Mouse (Mus musculus): ENCODE measurements around the gene Aifm1.

The Aifm1 gene

GRCm38 (mm10) chrX:48513166-48513807, at the start of gene Aifm1:
Gene Aifm1 (minus strand): TSS chrX:48513563.
- DNase-seq (ENCODE audit: low spot score in 2 of 2) = peak; percentile 85 to 89

- DNase-seq (ENCODE audit: low spot score in 2 of 2) = peak; percentile 44 to 77
Measured at GRCm38 (mm10) chrX:48532175-48532574, 18.8 kb upstream of the Aifm1 start.

DNA sequence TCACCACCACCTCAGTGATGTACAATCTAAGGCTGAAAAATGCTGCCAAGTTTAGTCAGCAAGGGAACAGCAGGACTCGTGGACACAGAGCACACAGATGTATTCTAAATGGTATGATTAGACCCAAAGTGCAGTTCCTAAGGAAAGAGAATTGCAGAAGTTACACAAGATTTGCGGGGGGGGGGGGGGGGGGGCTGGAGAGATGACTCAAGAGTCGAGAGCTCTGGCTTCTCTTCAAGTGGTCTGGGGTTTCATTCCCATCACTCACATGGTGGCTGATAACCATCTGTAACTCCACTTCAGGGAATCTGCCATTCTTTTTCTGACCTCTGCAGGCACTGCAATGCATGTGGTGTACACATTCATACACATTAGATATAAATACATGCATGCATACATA, 13.1 kb upstream of the Aifm1 start:
- DNase-seq (ENCODE audit: low spot score in 2 of 2) = no peak

GRCm38 (mm10) chrX:48525866-48526265, 12.5 kb upstream of the Aifm1 start:
- no peak for DNase-seq (ENCODE audit: low spot score in 2 of 2)

- no peak for DNase-seq (ENCODE audit: low spot score in 2 of 2)
Measured at GRCm38 (mm10) chrX:48525332-48525731, 12.0 kb upstream of the Aifm1 start.

DNA sequence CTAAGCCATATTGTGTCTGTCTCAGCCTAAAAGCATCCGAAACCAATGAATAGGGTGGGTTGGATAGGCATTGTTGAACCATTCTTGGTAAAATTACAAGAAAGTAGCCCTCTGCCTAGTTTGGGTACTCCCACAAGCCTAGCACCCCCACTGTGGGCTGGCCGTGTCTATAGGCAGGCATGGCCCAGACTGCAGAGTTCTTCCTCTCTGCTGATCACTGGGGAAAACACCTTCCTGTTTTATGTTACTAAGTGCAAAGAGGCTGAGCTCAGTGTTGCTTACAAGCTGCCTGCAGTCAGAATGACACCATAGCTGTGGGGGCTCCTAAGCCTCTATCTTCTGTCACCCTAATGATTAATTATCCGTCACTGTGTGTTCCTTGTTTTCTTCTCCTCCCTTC, 10.1 kb upstream of the Aifm1 start:
- no peak for DNase-seq (ENCODE audit: low spot score in 2 of 2)

- no peak for DNase-seq (ENCODE audit: low spot score in 2 of 2)
Measured at GRCm38 (mm10) chrX:48521651-48522050, 8.3 kb upstream of the Aifm1 start.

GRCm38 (mm10) chrX:48519549-48520085, 6.3 kb upstream of the Aifm1 start:
- DNase-seq (ENCODE audit: low spot score in 2 of 2) = no peak

DNA sequence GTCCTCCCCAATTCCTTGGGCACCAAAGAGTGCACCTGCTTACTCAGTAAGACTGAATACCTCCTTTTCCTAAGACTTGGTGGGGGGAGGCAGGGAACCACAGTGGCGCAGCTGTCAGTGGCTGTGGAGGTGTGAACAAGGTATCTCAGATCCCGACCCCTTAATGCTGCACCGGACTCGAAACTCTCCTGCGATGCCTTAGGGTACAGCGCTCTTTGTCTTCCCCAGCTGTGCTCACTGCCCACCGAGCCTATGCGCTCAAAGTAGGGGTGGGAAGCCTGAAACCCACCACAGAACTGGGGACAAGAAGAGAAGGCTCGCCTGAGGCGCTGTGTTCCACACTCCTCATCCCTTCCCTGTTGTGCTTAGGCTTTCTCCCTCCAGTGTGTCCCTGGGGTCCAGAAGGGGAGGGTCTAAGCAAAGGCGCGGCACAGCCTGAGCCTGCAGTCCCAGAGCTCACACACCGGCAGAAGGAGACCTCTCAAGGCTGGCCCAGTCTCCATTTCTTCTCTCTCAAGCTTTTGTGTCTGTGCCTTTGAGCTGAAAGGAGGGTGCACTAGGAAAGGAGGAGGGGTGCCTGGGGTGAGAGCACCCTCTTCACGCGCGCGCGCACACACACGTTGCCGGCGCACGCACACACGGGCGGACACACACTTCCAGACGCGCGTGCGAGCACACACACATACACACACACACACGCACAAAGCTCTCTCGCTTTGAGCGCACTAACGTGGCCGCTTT, 5.6 kb upstream of the Aifm1 start, which contains the start of gene Rab33a:
Gene Rab33a, plus strand, starts transcription at position 478 of the 741 bp plus-strand sequence.
- DNase-seq (ENCODE audit: low spot score in 2 of 2) = no peak

- DNase-seq (ENCODE audit: low spot score in 2 of 2) = no peak
Measured at GRCm38 (mm10) chrX:48518211-48518807, 4.9 kb upstream of the Aifm1 start.

GRCm38 (mm10) chrX:48513824-48514223, 461 bp upstream of the Aifm1 start:
- DNase-seq (ENCODE audit: low spot score in 2 of 2) = no peak

DNA sequence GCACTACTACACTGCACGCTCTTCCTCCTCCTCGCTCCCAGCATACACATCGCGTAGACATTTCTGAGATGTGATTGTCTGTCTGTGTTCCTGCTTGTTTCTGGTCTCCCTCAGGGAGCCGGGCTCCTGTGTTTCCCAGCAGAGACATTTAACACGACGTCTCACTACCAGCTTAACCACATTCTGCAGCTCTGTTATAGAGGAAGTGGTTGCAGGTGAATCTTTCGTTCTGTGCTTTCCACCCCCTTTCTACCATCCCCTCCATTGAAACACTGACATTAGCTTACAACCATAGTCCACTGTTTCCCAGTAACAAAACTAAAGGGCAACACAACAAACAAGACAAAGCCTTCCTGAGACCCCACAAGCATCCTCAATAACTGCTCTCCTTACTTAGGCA, 19.6 kb downstream of the Aifm1 start:
- DNase-seq (ENCODE audit: low spot score in 2 of 2) = no peak

- no peak for DNase-seq (ENCODE audit: low spot score in 2 of 2)
Measured at GRCm38 (mm10) chrX:48481687-48482086, 31.7 kb downstream of the Aifm1 start.

- no peak for DNase-seq (ENCODE audit: low spot score in 2 of 2)
Measured at GRCm38 (mm10) chrX:48481095-48481494, 32.3 kb downstream of the Aifm1 start.

DNA sequence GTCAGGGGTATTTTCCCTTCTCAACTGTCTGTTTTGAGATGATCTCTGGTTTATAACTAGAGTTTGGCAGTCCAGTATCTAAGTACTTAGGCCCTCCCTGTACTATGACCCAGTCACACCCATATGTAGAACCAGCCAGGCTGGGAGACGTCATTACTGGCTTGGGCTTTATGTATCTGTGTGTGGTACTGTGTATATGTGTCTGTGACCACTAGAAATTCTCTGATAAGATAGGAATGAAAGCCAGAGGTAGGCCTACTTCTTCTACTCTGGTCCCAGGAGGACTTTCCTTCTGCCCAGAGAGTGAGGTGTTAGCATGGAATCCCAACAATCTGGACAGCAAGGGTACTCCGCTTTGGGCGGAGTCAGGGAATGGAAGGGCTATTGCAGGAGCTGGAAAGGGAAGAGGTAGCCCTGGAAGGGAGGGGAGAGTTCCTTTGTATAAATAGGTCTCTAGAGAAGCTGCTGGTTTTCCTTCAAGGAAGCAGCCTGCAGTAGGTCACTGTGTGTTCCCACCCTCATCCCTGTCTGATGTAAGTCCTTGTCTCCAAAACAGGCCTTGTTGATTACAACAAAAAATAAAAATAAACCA, 45.9 kb downstream of the Aifm1 start:
- no peak for DNase-seq (ENCODE audit: low spot score in 2 of 2)

- no peak for DNase-seq (ENCODE audit: low spot score in 2 of 2)
Measured at GRCm38 (mm10) chrX:48466174-48466573, 47.2 kb downstream of the Aifm1 start.

DNA sequence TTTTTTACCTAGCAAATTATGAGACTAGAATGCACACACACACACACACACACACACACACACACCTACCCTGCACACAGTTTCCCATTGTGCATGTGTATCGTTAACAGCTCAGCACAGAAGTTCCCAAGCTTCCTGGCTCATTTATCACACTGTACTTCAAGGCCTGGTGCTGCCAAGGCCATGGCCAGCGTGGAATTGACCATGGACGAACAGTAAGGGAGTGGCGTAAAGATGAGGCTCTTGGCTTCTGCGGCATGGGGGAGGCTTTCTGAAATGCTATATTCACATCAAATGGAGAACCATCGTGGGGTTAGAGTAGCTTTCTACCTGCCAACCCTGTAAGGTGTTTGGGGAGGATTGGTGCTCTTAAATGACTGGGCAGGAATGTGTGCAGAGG, 48.9 kb downstream of the Aifm1 start:
- DNase-seq (ENCODE audit: low spot score in 2 of 2) = no peak

DNA sequence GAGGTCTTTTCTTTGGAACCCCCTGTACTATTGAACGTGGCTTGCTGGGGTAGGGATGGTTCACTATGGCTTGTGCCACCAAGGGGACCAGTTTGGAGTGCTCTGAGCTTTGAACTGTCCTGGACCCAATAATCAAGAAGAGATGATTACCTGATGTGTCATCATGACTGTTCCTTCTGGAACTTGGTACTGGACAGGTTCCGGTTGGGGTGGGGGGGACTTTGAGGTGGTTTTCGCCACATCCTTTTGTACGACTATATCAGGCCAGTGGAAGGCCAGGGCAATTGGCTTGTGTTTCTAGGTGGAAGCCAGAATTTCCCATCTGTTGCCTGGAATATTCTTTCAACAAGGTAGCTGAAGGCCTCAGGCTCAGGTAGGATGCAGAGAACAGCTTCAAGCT, 49.7 kb downstream of the Aifm1 start:
- DNase-seq (ENCODE audit: low spot score in 2 of 2) = no peak

- peak; percentile 71 to 74 for DNase-seq (ENCODE audit: low spot score in 2 of 2)
Measured at GRCm38 (mm10) chrX:48462754-48463507, 50.4 kb downstream of the Aifm1 start, which contains the start of gene Elf4. Gene Elf4 (minus strand): TSS chrX:48463132.

DNA sequence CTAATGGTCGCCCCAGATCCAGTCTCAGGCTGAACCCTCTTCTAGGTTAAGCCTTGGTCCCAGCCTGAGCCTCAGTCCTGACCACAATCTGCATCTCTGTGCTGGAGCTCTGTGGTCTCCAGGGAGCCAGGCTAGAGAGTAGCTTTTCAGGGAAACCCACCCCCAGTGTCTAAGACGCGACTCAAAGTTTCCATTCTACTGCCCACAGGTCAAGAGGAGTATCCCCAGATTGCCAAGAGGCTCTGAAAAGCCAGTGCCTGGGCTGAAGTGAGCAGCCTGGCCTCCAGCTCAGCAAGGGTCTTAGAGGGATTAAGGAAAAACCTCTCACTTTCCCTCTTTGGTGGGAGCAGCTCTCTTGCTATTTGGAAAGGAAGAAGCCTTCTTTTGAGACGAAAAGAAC, 51.1 kb downstream of the Aifm1 start:
- DNase-seq (ENCODE audit: low spot score in 2 of 2) = no peak

DNA sequence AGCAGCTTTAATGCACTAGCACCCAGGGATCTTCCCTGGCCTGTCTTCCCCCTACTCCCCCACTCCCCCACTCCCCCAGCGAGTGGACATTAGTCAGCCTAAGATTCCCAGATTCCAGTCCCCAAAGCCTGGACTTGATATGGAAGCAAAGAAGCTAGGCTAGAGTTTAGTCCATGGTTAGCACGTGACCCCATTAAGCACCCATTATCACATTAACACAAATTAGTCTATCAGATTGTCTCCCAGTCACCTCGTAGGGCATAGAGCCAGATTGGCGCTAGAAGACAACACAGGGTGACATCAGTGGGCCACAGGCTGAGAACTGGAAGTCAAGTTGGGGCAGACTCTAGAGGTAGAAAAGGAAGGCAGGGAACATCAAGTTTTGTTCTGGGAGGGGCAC, 52.4 kb downstream of the Aifm1 start:
- DNase-seq (ENCODE audit: low spot score in 2 of 2) = no peak
